Mouse (Mus musculus) megakaryocyte, embryonic 14.5 days (primary cell): ENCODE measurements around the gene Pgm5.

Source experiments
- FLI1 ChIP-seq: IDR thresholded peaks from 2 replicates; pipeline ENCODE4 v1.6.1; 2012; ENCODE audit warnings: low read length, inconsistent platforms, mixed read lengths
- GATA1 ChIP-seq: IDR thresholded peaks from 3 replicates; pipeline ENCODE4 v1.6.1; 2012; ENCODE audit warnings: mixed read lengths, low read length, inconsistent platforms, borderline replicate concordance

- TF ChIP-seq GATA1 (no peak), FLI1 (no peak)
Measured at GRCm38 (mm10) chr19:24662346-24662745, 199.3 kb downstream of the Pgm5 start.
